Mouse (Mus musculus): ENCODE data around the gene Gm20388.

Gene Gm20388

DNA sequence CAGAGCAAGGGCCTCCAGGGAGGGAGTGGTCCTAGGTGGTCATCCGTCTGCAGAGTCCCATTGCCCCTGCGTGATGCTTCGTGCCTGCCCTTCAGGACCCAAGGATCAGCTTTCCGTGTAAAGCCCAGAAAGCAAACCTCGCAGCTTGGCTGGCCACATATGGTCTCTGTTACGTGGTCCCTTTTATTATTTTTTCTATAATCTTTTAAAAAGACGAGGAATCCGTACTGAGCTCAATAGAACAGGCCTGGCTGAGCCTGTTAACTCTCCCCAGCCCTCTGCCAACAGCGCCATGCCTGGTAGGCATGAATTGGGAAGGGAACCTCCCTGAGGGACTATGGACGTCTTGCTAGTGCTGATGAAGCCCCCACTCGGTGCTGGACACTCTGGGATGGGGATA lies 2282.9 kb downstream of the Gm20388 start:
- in situ Hi-C loops (cut with MboI) = no loop called here

DNA sequence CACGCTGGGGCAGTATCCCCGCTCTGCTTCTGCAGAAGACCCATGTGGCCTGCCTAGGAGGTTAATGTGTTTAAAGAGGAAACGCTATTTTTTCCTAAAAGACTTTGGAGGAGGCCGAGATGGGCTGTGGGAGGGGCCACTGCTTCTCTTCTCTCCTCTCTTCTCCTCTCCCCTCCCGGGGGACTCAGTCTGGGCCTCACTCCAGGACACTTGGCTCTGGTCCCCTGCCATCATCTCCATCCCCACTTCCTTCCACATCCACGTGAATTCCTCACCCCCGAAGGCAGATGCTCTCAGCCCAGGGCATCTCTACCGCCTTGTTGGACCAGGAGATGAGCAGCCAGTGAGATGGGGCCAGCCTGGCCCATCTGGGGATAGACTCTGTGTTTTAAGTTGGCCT lies 2283.8 kb downstream of the Gm20388 start:
- in situ Hi-C loops (cut with MboI) = no loop called here

DNA sequence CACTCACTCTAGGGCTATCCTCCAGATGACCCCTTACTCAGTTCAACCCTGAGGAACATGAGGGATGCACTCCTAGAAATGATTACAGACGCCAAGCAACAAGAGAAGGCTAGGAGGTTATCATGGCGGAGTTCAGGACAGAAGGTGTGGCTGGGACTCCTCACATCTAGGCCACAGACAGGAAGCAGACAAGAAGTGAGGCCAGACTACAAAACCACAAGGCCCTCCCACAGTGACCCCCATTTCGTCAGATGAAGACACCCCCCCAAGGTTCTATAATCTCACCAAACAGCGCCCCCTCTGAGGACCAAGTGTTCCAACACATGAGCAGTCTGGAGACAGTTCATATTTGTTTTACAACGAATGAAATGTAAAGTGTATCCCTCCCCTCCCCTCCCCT lies 2286.7 kb downstream of the Gm20388 start:
- in situ Hi-C loops (cut with MboI) = no loop called here

DNA sequence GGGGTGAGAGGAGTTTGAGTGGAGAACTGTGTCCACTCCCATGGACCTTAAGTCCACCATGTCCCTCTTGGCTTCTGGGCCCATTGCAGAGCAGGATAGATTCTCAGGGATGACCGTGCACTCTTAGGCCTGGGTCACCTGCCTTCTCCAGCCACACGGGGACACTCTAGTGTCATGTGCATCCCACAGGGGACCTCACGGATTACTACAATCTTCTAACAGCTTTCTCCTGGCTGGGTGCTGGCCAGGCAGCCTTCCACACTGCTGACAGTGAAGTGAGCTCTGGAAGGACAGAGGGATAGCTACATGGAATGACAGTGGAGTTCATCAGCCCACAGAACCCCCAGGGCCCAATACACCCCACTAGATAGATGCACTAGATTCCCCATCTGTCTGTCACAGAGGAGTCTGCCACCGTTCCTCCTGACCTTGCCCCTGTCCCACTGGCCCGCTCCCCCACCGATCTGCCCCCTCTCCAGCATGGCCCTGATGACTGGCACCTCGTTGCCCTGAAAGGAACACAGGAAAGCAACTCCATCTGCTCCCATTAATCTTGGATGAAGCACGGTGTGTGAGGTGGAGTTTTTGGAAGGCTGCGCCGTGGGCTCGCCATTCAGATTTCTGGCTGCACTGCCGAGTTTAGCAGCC lies 2287.9 kb downstream of the Gm20388 start:
- in situ Hi-C loops (cut with MboI) = no loop called here

DNA sequence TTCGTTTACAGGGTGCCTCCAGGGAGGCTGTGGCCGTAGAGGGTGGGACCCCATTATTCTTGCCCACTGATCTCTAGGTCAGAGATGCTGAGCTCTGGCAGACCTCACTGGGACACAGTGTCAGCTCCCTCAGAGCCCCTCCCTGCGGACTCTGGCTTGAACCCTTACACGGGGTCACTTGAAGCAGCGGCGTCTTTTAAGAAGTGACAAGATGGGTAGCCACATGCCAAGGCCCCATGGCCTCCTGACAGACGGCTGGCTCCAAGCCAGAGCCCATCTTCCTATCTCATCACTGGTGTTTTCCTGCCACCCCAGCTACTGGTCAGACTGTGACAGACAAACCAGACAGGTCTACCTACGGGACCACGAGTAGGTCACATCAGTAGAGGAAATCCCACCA lies 2288.6 kb downstream of the Gm20388 start:
- in situ Hi-C loops (cut with MboI) = no loop called here

DNA sequence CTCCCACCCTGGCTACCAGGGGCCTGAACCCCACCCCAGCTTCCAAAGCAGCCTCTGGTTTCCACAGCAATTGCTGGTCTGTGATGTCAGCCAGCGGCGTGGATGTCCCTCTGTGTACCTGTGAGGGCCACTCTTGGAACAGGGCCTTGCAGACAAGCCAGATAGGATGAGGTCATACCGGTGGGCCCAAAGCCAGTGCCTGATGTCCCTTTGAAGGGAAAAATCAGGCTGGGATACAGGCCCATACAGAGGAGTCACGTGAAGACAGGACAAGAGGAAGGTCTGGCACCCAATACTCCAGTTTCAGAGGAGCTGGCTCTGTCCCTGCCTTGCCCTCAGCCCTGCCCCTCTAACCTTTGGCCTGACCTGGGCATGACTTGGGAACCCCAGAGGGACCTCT lies 2289.2 kb downstream of the Gm20388 start:
- in situ Hi-C loops (cut with MboI) = no loop called here

DNA sequence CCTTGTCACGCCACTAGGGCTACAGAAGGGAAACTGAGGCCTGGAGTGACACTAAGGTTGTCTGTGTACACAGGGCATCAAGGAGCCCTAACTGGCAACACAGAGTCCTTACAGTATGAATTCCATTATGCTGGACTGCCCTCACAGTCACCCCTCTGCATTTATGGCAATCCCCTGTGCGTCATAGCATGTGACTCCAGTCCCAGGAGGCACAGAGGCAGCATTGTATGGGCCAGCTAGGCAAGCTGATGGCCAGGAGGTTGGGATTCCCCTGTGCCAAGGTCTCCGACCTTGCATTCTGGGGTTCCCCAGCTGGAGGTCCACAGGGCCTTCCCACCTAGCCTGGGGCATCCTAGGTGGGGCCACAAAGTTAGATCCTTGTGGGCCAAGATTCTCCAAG lies 2300.9 kb downstream of the Gm20388 start:
- in situ Hi-C loops (cut with MboI) = no loop called here

DNA sequence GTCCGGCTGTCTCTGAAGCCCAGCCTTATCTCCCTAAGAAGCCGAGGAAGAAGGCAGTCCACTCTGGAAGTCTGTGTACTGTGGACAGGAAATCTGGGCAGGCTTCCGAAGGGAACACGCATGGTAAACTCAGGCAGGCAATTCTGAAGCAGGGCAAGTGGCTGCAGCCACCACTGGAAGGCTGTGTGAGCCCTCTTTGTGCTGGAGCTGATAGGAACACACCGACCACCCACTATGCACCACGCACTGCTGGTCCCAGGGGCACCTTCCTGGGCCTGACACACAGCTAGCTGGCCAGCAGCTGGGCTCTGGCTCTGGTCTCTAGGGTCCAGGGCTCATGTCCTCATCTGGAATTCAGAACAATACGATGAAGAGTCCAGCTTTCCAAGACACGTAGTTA lies 2305.0 kb downstream of the Gm20388 start:
- in situ Hi-C loops (cut with MboI) = no loop called here

DNA sequence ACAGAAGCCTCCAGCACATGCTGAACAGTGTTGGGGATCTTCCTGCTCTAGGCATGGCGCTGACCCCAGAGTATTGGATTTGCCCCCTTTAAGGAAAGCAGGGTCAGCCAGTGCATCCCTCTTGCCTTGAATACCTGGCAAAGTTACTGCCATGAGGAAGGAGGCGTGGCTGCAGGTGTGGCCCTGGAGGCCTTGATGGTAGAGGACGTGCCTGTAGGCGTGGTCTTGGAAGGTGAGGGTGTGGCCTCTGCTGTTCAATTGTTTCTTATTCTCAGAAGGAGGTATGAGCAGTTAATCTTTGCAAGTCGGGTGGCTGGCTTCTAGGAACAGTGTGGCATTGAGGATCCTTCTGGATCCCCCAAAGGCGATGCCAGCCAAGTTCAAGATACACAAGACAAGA lies 2305.8 kb downstream of the Gm20388 start:
- in situ Hi-C loops (cut with MboI) = no loop called here

DNA sequence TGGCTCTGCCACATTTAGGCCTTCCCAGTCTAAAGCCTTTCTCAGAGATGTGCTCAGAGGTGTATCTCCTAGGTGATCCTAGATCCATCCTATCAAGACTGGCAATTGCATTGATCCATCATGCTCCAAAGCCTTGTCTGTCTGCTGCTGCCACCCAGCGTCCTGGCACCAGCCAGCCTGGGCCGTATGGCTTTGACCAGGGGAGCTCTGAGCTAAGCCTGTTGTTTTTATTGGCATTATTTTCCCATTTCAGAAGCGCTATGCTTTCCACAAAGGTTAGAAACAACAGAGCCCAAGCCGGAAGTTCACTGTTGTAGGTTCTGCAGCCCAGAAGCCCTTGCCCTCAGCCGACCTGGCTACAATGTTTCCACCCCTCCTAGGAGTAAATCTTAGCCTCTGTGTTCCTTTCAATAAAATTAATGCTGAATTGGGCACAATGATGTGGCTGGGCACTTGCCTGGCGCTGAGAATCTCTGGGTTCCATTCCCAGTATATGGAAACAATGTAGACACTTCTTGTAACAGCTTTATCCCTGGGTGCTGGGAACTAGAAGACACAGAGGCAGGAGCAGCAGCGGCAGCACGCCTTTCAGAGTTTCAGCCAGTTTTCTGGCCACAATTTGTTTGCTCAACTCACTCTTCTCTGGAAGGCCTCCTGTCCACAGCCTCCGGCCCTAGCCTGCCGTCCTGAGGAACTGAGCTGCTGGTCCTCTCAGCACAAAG lies 2307.0 kb downstream of the Gm20388 start:
- in situ Hi-C loops (cut with MboI) = no loop called here

DNA sequence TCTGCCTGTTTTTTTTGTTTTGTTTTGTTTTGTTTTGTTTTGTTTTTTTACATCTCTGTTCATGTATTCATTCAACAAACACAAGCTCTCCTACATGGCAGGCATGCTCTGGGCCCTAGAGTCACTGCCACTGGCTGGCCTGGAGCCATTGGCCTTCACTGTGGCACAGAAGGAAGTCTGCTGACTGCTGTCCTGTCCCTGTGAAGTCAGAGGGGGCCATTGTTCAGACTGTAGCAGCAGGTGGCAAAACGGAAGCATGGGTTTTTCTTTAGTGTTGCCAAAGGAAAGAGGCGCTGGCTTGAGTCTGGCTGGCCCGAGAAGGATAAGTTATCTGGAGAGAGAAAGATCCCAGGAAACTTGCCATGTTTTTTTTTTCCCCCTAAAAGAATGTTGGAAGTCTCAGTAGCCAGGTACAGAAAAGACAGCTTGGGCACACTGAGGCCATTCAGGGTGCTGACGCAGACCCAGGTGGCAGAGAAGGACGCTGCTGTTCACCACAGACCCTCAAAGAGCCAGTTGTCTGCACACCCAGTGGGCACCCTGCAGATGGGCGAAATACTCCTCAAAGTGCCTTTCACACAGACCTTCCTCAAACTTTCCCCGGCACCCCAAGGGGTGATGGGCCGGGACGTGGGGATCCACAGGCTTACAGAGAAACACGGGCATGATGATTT lies 2313.5 kb downstream of the Gm20388 start:
- in situ Hi-C loops (cut with MboI) = no loop called here

DNA sequence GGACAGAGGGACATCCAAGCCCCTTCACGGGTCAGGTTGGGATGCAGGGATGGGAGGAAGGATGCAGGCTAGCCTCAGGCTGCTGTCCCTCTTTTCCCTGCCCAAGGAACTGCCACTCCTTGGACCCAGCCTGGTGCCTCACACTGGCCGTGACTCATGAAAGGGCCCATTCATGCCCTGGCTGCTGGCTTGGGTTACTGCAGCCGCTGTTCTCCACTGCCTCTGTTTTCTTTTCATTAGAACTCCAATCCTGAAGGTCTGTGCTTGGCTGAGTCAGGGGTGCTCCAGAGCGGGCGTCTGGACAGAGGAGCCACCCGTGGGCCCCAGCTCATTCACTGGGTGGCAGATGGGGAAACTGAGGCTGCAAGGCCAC lies 2314.0 kb downstream of the Gm20388 start:
- in situ Hi-C loops (cut with MboI) = no loop called here

DNA sequence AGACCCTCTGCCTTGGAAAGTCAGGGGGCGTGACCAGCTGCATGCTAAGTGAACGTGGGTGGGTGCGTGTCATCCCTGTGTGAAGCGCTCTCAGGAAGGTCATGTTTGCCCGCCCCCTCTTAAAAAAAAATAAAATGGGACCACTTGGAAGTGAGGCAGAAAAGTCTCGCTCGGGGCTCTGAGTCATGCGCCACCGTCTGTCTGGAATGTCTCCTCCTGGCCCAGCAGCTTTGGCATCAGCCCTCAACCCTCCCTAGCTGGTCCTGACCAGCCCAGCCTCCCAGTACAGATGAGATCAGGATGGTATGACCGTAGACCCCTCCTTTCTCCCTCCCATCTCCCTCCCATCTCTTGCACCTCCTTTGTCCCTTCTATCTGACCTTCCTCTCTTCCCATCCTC lies 2314.8 kb downstream of the Gm20388 start:
- in situ Hi-C loops (cut with MboI) = no loop called here

DNA sequence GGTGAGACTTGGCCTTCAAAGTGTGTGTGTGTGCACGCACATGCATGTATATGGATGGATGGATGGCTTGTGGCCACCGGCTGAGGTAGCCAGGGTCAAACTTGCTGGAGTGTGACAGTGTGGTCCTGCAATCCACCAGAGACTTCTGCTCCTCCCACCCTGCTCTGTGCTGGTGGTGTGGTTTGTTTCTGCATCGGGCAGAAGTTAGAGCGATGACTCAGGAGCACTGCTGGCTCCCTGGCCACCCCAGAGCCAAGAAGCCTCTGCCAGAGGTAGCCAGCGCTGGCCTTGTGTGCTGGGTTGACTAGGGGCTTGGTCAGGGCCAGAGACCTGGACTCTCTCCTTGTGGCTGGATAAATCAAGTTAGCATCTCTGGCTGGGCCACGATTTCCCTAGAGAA lies 2316.7 kb downstream of the Gm20388 start:
- in situ Hi-C loops (cut with MboI) = no loop called here

DNA sequence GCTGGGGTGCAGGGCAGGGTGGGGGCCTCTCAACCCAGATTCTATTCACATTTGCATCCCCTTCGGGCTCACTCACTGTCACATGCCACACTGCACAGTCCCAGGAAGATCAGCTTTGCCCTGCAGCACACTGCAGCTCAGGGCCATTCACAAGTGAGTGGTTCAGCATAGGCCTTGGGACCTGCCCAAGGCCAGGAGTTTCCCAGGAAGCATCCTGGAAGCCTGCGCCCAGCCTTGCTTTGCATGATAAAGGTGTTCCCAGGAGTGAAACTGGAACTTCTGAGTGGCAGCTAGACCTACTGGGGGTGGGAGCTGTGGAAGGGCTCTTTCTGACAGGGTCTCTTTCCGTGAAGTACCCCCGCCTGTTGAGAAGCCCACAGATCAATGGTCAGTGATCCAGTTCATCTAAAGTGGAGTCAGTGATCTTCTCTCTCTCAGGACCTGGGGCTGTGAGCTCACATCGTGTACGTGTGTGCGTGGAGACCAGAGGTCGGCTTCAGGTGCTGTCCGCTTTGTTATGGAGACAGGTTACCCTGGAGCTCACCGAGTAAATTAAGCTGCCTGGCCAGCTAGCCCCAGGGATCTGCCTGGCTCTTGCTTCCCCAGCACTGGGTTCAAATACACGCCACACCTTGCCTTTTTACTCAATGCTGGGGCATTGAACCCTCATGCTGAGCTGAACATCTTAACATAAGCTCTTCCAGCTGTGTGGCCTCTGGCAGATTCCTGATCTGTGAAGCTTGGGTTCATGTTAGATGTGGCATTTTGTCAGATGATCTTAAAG lies 2318.3 kb downstream of the Gm20388 start:
- in situ Hi-C loops (cut with MboI) = no loop called here

DNA sequence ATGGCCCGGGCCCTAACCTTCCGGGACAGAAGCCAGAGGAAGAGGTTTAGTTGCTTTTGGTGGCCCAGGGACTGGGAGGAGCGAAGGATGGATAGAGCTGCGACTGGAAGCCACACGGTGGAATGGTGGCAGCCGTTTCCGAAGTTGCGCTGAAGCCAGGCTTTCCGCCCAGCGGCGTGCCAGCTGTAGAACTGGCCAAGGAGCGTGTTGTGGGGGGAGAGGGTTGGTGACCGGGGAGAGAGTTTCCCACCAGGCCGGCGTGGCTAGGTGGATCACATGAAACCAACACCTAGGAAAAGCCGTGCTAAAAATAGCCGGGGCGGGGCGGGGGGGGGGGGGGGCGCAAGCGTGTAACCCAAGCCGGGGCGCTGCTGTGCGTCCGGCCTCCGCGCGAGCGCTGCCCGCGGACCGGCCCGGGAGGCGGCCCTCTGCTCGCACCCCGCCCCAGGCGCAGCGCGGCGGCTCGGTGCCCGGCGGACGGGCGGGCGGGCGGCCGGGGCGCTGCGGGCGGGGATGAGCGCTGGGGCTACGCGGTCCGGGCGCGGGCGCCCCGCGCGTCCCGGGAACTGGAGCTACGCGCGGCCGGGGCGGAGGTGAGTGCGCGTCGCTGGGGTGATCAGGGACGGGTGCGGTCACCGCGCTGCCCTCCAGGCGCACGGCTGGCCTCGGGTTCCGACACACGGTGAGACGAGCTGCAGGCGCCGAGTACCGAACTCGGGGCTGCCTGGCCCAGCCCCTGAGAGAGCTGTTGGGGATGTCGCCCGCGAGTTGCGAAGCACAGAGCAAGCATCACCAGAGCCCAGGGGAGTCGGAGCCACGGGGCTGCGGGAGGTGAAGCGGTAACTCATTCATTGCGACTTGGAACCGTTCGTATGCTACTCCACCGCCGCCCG lies 2319.4 kb downstream of the Gm20388 start:
- in situ Hi-C loops (cut with MboI) = no loop called here

DNA sequence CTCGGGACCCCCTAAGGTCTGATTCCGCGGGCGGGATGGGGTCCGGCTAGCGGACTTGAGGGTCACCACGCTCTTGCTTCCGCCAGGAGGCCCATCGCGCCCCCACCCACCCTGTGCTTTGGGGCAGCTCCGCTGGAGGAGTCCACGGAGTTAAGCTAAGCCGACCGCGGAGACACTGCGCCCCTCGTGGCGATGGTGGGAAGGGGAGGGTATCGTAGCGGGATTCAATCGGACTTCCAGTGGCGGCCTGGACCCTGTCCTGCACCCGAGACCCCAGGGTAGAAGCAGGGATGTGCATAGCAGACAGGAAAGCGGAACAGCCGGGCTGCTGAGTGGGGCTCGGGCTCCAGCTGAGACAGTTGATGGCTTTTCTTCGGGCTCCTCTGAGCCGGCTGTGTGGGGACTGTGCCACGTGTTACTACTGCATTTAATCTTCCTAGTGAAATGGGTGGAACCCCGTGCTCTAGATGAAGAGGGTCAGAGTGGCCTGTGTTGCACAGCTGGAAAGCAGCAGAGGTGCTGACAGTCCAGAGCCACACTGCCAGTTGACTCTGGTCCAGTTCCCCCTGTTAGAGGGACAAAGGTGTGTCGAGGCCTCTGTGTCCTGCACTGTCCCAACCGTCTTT lies 2320.2 kb downstream of the Gm20388 start:
- in situ Hi-C loops (cut with MboI) = no loop called here

DNA sequence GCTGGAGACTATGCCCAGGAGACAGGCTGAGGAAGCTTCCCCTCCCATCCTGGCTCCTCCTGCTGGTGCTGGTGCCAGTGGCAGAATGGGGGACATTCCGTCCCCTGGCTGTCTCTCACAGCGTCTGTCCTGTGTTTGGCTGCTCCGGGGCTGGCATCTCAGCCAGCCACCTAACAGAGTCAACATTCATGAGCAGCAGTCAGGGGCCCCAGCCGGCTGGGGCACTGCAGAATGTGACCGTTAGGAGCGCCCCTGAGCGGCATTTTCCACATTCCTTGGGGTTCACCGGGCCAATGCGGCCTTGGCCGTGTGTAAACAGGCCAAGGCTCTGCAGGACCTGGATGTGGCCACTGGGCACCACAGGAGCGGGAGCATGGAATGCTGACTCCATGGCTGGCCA lies 2323.4 kb downstream of the Gm20388 start:
- in situ Hi-C loops (cut with MboI) = no loop called here

DNA sequence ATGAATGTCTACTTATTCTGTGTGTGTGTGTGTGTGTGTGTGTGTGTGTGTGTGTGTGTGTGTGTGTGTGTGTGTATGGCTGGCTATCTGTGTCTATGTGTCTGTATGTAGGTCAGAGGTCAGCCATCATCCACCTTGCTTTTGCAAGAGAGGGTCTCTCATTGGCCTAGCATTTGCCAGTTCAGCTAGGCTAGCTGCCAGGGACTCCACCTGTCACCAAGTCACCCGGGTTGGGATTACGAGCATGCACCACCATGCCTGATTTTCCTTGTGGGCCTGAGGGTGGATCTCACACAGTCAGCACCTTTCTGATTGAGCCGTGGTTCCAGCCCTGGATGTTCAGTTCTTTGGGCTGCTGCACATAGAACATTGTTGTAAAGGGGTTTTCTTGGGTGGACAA lies 2325.9 kb downstream of the Gm20388 start:
- in situ Hi-C loops (cut with MboI) = no loop called here

DNA sequence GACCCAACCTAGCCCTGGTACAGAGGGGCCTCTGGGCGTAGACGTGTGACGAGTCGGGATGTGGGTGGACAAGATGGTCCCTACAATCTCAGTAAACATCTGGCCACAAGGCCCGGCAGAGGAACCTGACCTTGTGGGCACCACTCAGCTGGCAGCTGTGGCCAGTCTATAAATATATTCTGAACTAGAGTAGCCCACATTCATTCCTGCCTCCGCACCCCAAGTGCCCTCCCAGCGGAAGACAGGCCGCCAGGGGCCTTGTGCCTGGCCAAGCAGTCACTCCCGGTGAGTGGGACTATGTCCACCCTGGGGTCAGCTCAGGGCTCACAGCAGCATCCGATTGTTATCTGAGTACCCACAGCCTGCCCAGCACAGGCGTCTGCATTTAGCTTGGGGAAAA lies 2327.6 kb downstream of the Gm20388 start:
- in situ Hi-C loops (cut with MboI) = no loop called here

DNA sequence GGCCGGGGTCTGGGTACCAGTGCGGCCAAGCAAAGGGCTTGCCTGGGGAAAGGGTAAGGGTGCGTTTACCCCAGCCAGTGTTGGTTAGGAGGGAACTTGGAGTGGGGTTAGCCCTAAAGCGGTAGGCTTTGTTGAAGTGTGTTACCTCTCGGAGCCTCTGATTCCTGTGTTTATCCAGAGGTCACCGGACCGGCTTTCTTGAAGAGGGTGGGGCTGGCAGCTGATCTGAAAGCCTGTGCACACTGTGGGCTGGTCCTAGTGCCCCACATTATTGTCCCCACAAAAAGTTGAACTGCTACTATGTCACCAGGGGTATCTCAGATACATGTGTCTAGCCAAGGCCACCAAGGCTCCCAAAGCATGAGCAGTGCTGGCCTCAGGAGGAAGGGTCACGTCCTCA lies 2328.1 kb downstream of the Gm20388 start:
- in situ Hi-C loops (cut with MboI) = no loop called here
